ENCODE assay signal across 31 mouse cellular contexts in genomic region chr4:47184058-47184661, GRCm38 (mm10). TPM values are rescaled to one million over a fixed set of nuclear protein-coding genes. Genes with fewer than 3 reads are reported as not detected.
DNase-seq lines count a peak whose midpoint lies in the region; ATAC-seq and TF ChIP-seq lines count a peak whose summit lies in the region.
"Had no signal": no experiment of that assay in that cellular context is flagged by ENCODE, and none has a peak within 500 bp of the region (broad histone marks: within the 10 kb centered on the region; RNA-seq: fewer than 3 reads in every experiment).

No protein-coding gene starts in this region.

- TF ChIP-seq CTCF in midbrain, postnatal 0 days (IDR thresholded peaks at IDR 0.05) = no peak
- no peak for TF ChIP-seq CTCF in brain, embryonic 14.5 days (IDR thresholded peaks at IDR 0.05; ENCODE audit: borderline replicate concordance, extremely low read depth, insufficient read depth, insufficient read length)

- H3K27me3 ChIP-seq in heart, embryonic 12.5 days (replicated peaks) = no peaks in the 10 kb centered on the region
- H3K27me3 ChIP-seq in kidney, embryonic 15.5 days = no peaks in the 10 kb centered on the region
- no peaks in the 10 kb centered on the region for H3K27me3 ChIP-seq in midbrain, embryonic 11.5 days (ENCODE audit: control insufficient read depth, insufficient read depth, low read length)
- H3K27me3 ChIP-seq in midbrain, postnatal 0 days (ENCODE audit: insufficient read depth, low read length) = no peaks in the 10 kb centered on the region
- H3K27me3 ChIP-seq: CH12.LX; hindbrain, embryonic 15.5 days; limb, embryonic 12.5 days; liver, embryonic 15.5 days; midbrain, embryonic 13.5 days; neural tube, embryonic 12.5 days had no signal

- H3K36me3 ChIP-seq in heart, embryonic 12.5 days = no peaks in the 10 kb centered on the region
- H3K36me3 ChIP-seq in kidney, embryonic 15.5 days = no peaks in the 10 kb centered on the region
- no peaks in the 10 kb centered on the region for H3K36me3 ChIP-seq in midbrain, embryonic 11.5 days (ENCODE audit: control insufficient read depth, insufficient read depth, low read length)
- H3K36me3 ChIP-seq in midbrain, postnatal 0 days (ENCODE audit: insufficient read depth, low read length) = no peaks in the 10 kb centered on the region
- H3K36me3 ChIP-seq: embryonic facial prominence, embryonic 12.5 days; hindbrain, embryonic 10.5 days; hindbrain, embryonic 15.5 days; limb, embryonic 12.5 days; liver, embryonic 15.5 days; midbrain, embryonic 13.5 days; neural tube, embryonic 12.5 days had no signal

- H3K9ac ChIP-seq in heart, embryonic 12.5 days = no peak overlapping the region
- no peak overlapping the region for H3K9ac ChIP-seq in kidney, embryonic 15.5 days
- H3K9ac ChIP-seq in midbrain, embryonic 11.5 days (ENCODE audit: low read length) = no peak overlapping the region
- H3K9ac ChIP-seq in midbrain, postnatal 0 days (replicated peaks; ENCODE audit: low read length, poor library complexity, severe bottlenecking) = no peak overlapping the region
- H3K9ac ChIP-seq: embryonic facial prominence, embryonic 12.5 days; hindbrain, embryonic 15.5 days; limb, embryonic 12.5 days; liver, embryonic 15.5 days; midbrain, embryonic 13.5 days; neural tube, embryonic 12.5 days had no signal

- H3K4me3 ChIP-seq in heart, embryonic 12.5 days = no peak overlapping the region
- no peak overlapping the region for H3K4me3 ChIP-seq in kidney, embryonic 15.5 days (replicated peaks)
- no peak overlapping the region for H3K4me3 ChIP-seq in midbrain, embryonic 11.5 days (ENCODE audit: low read depth, low read length)
- H3K4me3 ChIP-seq in midbrain, postnatal 0 days (ENCODE audit: low read depth, low read length) = no peak overlapping the region
- H3K4me3 ChIP-seq: embryonic facial prominence, embryonic 12.5 days; hindbrain, embryonic 10.5 days; hindbrain, embryonic 15.5 days; layer of hippocampus, adult 2 months; left cerebral cortex, adult 2 months; limb, embryonic 12.5 days; liver, embryonic 15.5 days; midbrain, embryonic 13.5 days; myocyte; neural tube, embryonic 12.5 days had no signal

- 44% methylated on average over 6 of the region's 6 CpGs for WGBS in heart, embryonic 12.5 days
- WGBS in kidney, embryonic 15.5 days = 51% methylated on average over 6 of the region's 6 CpGs
- 40% methylated on average over 6 of the region's 6 CpGs for WGBS in midbrain, embryonic 11.5 days
- 40% methylated on average over 6 of the region's 6 CpGs for WGBS in midbrain, postnatal 0 days

- no peak for ATAC-seq in heart, embryonic 12.5 days (ENCODE audit: insufficient number of reproducible peaks, low FRiP score)
- ATAC-seq in kidney, embryonic 15.5 days (replicated peaks; ENCODE audit: low FRiP score) = 0 out of 2 replicates have a peak, but pooled peaks have one; percentile 36
- ATAC-seq in midbrain, embryonic 11.5 days (ENCODE audit: low FRiP score) = no peak
- ATAC-seq in midbrain, postnatal 0 days (ENCODE audit: low FRiP score) = no peak
- ATAC-seq: activated CD4-positive, CD25-positive, alpha-beta regulatory T cell, adult 4 months; forebrain, embryonic 14.5 days; inflammation-experienced regulatory T-cells, adult 6 months; midbrain, embryonic 13.5 days had no signal

- peak; percentile 92 for DNase-seq in heart, adult 11 months
- no peak for DNase-seq in kidney, adult 8-10 months
- DNase-seq in midbrain, embryonic 11.5 days (ENCODE audit: low spot score, missing footprints) = peak; percentile 78
- no peak for DNase-seq in midbrain, postnatal 0 days (ENCODE audit: low spot score)
- peak; percentile 13 for DNase-seq in brain, embryonic 14.5 days (ENCODE audit: low read depth)
- no peak for DNase-seq in adrenal gland, postnatal 10 days
- DNase-seq: adrenal gland, adult 2 months; cerebellum, adult 11 months; cerebellum, adult 9-10 months; cerebellum, postnatal 36 days; embryo, embryonic 11 days; gastrocnemius, postnatal 14 days; kidney, adult 11 months; kidney, postnatal 36 days had no signal

- 0 out of 2 replicates have a peak, but pooled peaks cover 9% of the 10 kb centered on the region for H3K4me1 ChIP-seq in heart, embryonic 12.5 days (replicated peaks)
- peaks cover 8% of the 10 kb centered on the region; the same call in 1 of the 2 replicates for H3K4me1 ChIP-seq in kidney, embryonic 15.5 days
- H3K4me1 ChIP-seq in midbrain, embryonic 11.5 days (ENCODE audit: control insufficient read depth, insufficient read depth, low read length) = no peaks in the 10 kb centered on the region
- no peaks in the 10 kb centered on the region for H3K4me1 ChIP-seq in midbrain, postnatal 0 days (ENCODE audit: insufficient read depth, low read length)
- H3K4me1 ChIP-seq: embryonic facial prominence, embryonic 12.5 days; hindbrain, embryonic 15.5 days; limb, embryonic 12.5 days; liver, embryonic 15.5 days; neural tube, embryonic 12.5 days had no signal

- H3K4me2 ChIP-seq in heart, embryonic 12.5 days = no peak overlapping the region
- no peak overlapping the region for H3K4me2 ChIP-seq in kidney, embryonic 15.5 days
- no peak overlapping the region for H3K4me2 ChIP-seq in midbrain, embryonic 11.5 days
- no peak overlapping the region for H3K4me2 ChIP-seq in midbrain, postnatal 0 days (ENCODE audit: low read depth, low read length, poor library complexity, severe bottlenecking)
- H3K4me2 ChIP-seq: embryonic facial prominence, embryonic 12.5 days; hindbrain, embryonic 15.5 days; limb, embryonic 12.5 days; liver, embryonic 15.5 days; midbrain, embryonic 13.5 days; neural tube, embryonic 12.5 days had no signal

- TF ChIP-seq POLR2A in brain, embryonic 14.5 days (IDR thresholded peaks at IDR 0.05; ENCODE audit: borderline replicate concordance, extremely low read depth, insufficient read depth, insufficient read length, poor library complexity, severe bottlenecking) = no peak

- H3K9me3 ChIP-seq in heart, embryonic 12.5 days (replicated peaks) = no peaks in the 10 kb centered on the region
- no peaks in the 10 kb centered on the region for H3K9me3 ChIP-seq in kidney, embryonic 15.5 days (replicated peaks)
- no peaks in the 10 kb centered on the region for H3K9me3 ChIP-seq in midbrain, embryonic 11.5 days (ENCODE audit: control insufficient read depth, low read length)
- H3K9me3 ChIP-seq in midbrain, postnatal 0 days (ENCODE audit: low read length) = no peaks in the 10 kb centered on the region
- H3K9me3 ChIP-seq: embryonic facial prominence, embryonic 12.5 days; hindbrain, embryonic 10.5 days; hindbrain, embryonic 15.5 days; limb, embryonic 12.5 days; liver, embryonic 15.5 days; midbrain, embryonic 13.5 days; neural tube, embryonic 12.5 days had no signal

- no peak overlapping the region for H3K27ac ChIP-seq in heart, embryonic 12.5 days (ENCODE audit: poor library complexity, severe bottlenecking)
- H3K27ac ChIP-seq in kidney, embryonic 15.5 days = peak overlapping the region; percentile 37; the same call in 1 of the 2 replicates
- no peak overlapping the region for H3K27ac ChIP-seq in midbrain, embryonic 11.5 days (ENCODE audit: low read depth, low read length)
- H3K27ac ChIP-seq in midbrain, postnatal 0 days (ENCODE audit: low read depth, low read length) = no peak overlapping the region
- H3K27ac ChIP-seq: embryonic facial prominence, embryonic 12.5 days; hindbrain, embryonic 15.5 days; layer of hippocampus, adult 2 months; left cerebral cortex, adult 2 months; limb, embryonic 12.5 days; liver, embryonic 15.5 days; midbrain, embryonic 13.5 days; neural tube, embryonic 12.5 days had no signal

RNA-seq across cellular contexts. Expression of gene Col15a1, which starts 23.8 kb away (rescaled TPM):
- 2.2 and 2.4 TPM in 2 replicates for polyA plus RNA-seq in heart, embryonic 12.5 days (2016; fragmentation: Nextera tagmentation; extraction: Ambion mirVana)
- 21.9 and 24.0 TPM in 2 replicates for polyA plus RNA-seq in kidney, embryonic 15.5 days (2015; fragmentation: Nextera tagmentation; extraction: Ambion mirVana)
- 2.9 TPM in 2 replicates for polyA plus RNA-seq in midbrain, embryonic 11.5 days (2014; fragmentation: Nextera tagmentation; extraction: Ambion mirVana)
- 8.2 and 20.2 TPM in 2 replicates for total RNA-seq in midbrain, postnatal 0 days (2014; rRNA removed)
- polyA plus RNA-seq in midbrain, postnatal 0 days (2015; fragmentation: Nextera tagmentation; extraction: Ambion mirVana) = 3.8 and 5.3 TPM in 2 replicates
- polyA plus RNA-seq in brain, embryonic 14.5 days (2012; rRNA removed) = 11.9 and 17.2 TPM in 2 replicates
- 100 to 1,000 TPM; 109 to 154 TPM for total RNA-seq in adrenal gland, postnatal 10 days (2021)
- total RNA-seq: granulocyte monocyte progenitor cell, adult 5-6 weeks had no signal

Comparison
In these comparisons a context has a peak if more than half of its experiments do, and no peak if none do; other contexts are left out.
1. DNase-seq: peak in heart, adult 11 months (single experiment), midbrain, embryonic 11.5 days (single experiment) and brain, embryonic 14.5 days (single experiment); none in kidney, adult 8-10 months (0 of 2), midbrain, postnatal 0 days (single experiment) and adrenal gland, postnatal 10 days (single experiment).